Mouse (Mus musculus) spleen, postnatal 14 days (tissue): Measurements from ENCODE around the gene Tprkb.
"Not testable (repeated sequence)": the region's sequence is repeated elsewhere in the genome, so short reads cannot be mapped to it uniquely, and the experiment has no call there.

Experiments used
- DNase-seq, 2 experiments: peaks; one replicate each; pipeline ENCODE4 v3.0.0; 2021 to 2022; ENCODE audit warnings: low spot score in 2 of 2

Gene Tprkb

GRCm38 (mm10) chr6:85973336-85973735 is 61.7 kb downstream of the Tprkb start:
- DNase-seq: no peak

- no peak for DNase-seq
Observed at GRCm38 (mm10) chr6:85974941-85975617, 63.4 kb downstream of the Tprkb start.

- DNase-seq: no peak
Observed at GRCm38 (mm10) chr6:85975761-85976160, 64.1 kb downstream of the Tprkb start.

- DNase-seq: no peak
Observed at GRCm38 (mm10) chr6:85976242-85976641, 64.6 kb downstream of the Tprkb start.

GRCm38 (mm10) chr6:85978736-85979135 is 67.1 kb downstream of the Tprkb start:
- DNase-seq: not testable (repeated sequence)
